Mouse (Mus musculus): ENCODE measurements around the gene Rab42.
"Not testable (repeated sequence)": the region's sequence is repeated elsewhere in the genome, so short reads cannot be mapped to it uniquely, and the experiment has no call there.

Gene Rab42

GRCm38 (mm10) chr4:132311209-132311608, 8.0 kb upstream of the Rab42 start:
- DNase-seq = no peak

- peak; percentile 48 for DNase-seq
Observed at GRCm38 (mm10) chr4:132309849-132310472, 6.8 kb upstream of the Rab42 start.

GRCm38 (mm10) chr4:132309140-132309848, 6.1 kb upstream of the Rab42 start:
- DNase-seq = no peak

GRCm38 (mm10) chr4:132308437-132309139, 5.4 kb upstream of the Rab42 start:
- DNase-seq = peak; percentile 95

- peak; percentile 26 for DNase-seq
Observed at GRCm38 (mm10) chr4:132306004-132306403, 2.8 kb upstream of the Rab42 start.

- no peak for DNase-seq
Observed at GRCm38 (mm10) chr4:132305276-132305675, 2.1 kb upstream of the Rab42 start.

- DNase-seq = not testable (repeated sequence)
Observed at GRCm38 (mm10) chr4:132303484-132303883, 299 bp upstream of the Rab42 start.

GRCm38 (mm10) chr4:132301965-132302938, 933 bp downstream of the Rab42 start:
- DNase-seq = no peak

GRCm38 (mm10) chr4:132301486-132301885, 1.7 kb downstream of the Rab42 start:
- no peak for DNase-seq

- no peak for DNase-seq
Observed at GRCm38 (mm10) chr4:132299849-132300248, 3.3 kb downstream of the Rab42 start.

- DNase-seq = no peak
Observed at GRCm38 (mm10) chr4:132295696-132296390, 7.3 kb downstream of the Rab42 start.

- DNase-seq = no peak
Observed at GRCm38 (mm10) chr4:132293682-132294240, 9.4 kb downstream of the Rab42 start.

- peak; percentile 34 for DNase-seq
Observed at GRCm38 (mm10) chr4:132292988-132293387, 10.2 kb downstream of the Rab42 start.

- DNase-seq = no peak
Observed at GRCm38 (mm10) chr4:132291624-132292335, 11.4 kb downstream of the Rab42 start.

GRCm38 (mm10) chr4:132291056-132291455, 12.1 kb downstream of the Rab42 start:
- no peak for DNase-seq

GRCm38 (mm10) chr4:132288840-132289239, 14.3 kb downstream of the Rab42 start:
- DNase-seq = not testable (repeated sequence)

GRCm38 (mm10) chr4:132275949-132276348, 27.2 kb downstream of the Rab42 start:
- no peak for DNase-seq

GRCm38 (mm10) chr4:132274156-132274862, 28.9 kb downstream of the Rab42 start, which contains the start of gene Taf12:
Taf12 (plus strand) TSS chr4:132274375.
- DNase-seq = peak; percentile 94

GRCm38 (mm10) chr4:132273166-132273565, 30.0 kb downstream of the Rab42 start:
- DNase-seq = no peak

All from layer of hippocampus, adult 9-11 months (tissue).